Mouse (Mus musculus) brain, embryonic 14.5 days (tissue): ENCODE measurements at regions not wholly inside any gene's neighbourhood (a gene's known extent, or its start where the extent isn't known, plus 50 kb on each side); places are given as distances from the start of the nearest gene placed in this dataset.
A peak's percentile ranks its signal among the peaks of the same experiment; 100 is the strongest.

Experiments
- DNase-seq: peaks from one replicate; pipeline ENCODE4 v3.0.0-alpha.2; 2011; ENCODE audit warnings: low read depth
- CTCF ChIP-seq: fragments of 200-500 bp; IDR thresholded peaks from 2 replicates; pipeline ENCODE4 v1.5.1; 2012; ENCODE audit warnings: inconsistent platforms, mild to moderate bottlenecking, moderate library complexity, borderline replicate concordance; ENCODE audit not compliant: insufficient read depth, insufficient read length; ENCODE audit errors: extremely low read depth
- POLR2A ChIP-seq: fragments of 200-500 bp; IDR thresholded peaks from 2 replicates; pipeline ENCODE4 v1.6.1; 2012; ENCODE audit warnings: mild to moderate bottlenecking, inconsistent platforms, borderline replicate concordance; ENCODE audit not compliant: poor library complexity, insufficient read depth, insufficient read length, severe bottlenecking; ENCODE audit errors: extremely low read depth

GRCm38 (mm10) chr6:98632278-98633063 lies 289.9 kb upstream of the Gm765 start:
- peak; percentile 65 for DNase-seq
- TF ChIP-seq POLR2A = no peak
- TF ChIP-seq CTCF = no peak

DNA sequence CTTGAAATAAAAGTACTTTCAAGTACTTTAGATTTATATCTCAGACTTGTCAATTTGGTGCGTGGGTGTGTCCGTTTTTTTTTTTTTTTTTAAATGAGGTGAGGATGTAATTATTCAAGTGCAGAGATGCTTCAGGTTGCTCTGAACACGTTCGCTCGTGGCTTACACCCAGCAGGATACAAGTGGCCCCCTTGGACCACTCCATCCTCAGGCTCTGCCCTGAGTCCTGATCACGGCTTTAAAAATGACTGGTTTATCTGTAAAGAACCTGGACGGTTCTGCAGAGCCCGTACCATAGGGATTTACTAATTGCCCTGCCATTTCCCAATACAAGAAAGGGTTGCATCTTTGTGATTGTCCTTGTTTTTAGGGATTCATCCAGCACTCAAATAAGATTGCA lies 288.7 kb upstream of the Gm765 start:
- no peak for DNase-seq
- TF ChIP-seq POLR2A (no peak), CTCF (no peak)

DNA sequence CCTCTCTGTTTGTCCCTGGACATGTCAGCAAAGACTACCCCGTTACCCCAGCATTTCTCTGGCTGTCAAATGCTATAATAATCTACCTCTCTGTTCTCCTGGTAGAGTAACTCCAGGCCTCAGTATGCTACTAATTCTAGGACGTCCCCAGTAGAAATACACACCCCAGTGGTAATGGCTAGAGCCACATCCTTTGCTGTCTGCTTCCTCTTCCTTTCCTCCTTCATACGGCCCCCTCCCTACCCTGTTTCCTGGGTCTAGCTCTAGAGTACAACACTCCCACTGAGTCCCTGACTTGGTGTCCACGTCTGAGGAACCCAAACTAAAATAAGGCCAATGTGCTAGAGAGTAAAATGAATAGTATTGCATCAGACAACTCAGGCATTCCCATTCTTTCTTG lies 287.1 kb upstream of the Gm765 start:
- TF ChIP-seq POLR2A = no peak
- no peak for TF ChIP-seq CTCF
- DNase-seq = no peak

DNA sequence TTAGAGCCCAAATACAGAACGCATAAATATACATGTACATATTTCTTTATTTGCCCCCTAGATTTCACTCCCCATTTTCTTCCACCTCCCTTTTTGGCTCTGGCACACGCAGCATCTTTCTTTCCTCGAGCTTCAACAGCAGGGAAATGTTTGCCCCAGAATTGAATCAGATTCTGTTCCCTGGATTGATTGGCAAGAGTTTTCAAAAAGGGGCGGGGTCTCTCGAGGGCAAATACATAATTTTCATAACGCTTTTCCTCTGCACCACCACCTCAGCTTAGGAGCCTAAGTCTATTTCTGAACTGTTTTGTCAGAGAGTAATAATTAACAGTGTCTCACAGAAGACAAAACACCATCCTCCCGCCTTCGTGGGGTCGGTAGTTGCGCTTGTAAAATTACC lies 283.9 kb upstream of the Gm765 start:
- DNase-seq = peak; percentile 54
- TF ChIP-seq CTCF (no peak), POLR2A (no peak)

- DNase-seq = no peak
- TF ChIP-seq POLR2A (no peak), CTCF (no peak)
These were observed 278.3 kb upstream of the Gm765 start for GRCm38 (mm10) chr6:98620886-98621285.

DNA sequence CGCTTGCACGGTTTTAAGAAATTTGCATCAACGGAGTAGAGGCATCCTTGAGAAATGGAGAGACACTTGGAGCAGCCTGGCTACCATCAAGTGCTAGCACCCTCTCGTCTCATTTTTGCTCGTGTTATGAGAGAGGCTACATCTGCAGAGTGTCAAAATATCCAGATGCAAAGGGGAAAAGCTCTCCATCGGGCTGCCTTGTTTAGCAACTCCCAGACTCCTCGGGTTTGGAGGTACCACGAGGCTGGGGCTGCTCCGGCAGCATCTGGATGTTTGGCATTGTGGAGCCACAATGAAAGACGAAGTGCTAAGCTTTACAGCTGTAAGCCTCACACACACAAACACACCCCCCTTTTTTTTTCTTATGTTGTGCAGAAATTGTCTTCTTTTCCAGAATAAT lies 270.5 kb upstream of the Gm765 start:
- TF ChIP-seq POLR2A = no peak
- TF ChIP-seq CTCF = no peak
- DNase-seq = no peak

- TF ChIP-seq POLR2A (no peak), CTCF (no peak)
These were observed 266.6 kb upstream of the Gm765 start for GRCm38 (mm10) chr6:98609133-98609532.

DNA sequence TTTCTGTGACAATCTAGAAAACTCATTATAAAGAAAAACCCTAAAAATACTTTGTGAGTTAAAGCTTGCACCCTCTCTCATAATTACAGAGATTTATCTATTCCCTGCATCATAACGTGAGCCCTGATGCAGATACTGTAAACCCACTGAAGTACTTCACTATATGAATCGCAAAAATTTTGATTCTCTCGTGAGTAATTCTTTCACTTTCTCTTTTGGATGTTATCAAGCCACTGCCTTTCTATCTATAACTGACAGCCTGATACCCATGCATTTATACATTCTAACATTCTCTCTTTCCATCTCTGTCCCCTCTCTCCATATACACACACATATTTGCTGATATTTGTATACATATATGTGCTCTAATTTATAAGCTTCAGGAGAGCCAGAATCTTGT lies 264.1 kb upstream of the Gm765 start:
- TF ChIP-seq POLR2A (no peak), CTCF (no peak)
- no peak for DNase-seq

More at GRCm38 (mm10) chr6:98609133-98609532, 266.6 kb upstream of the Gm765 start:
- no peak for DNase-seq

- no peak for DNase-seq
- TF ChIP-seq CTCF (no peak), POLR2A (no peak)
These were observed 255.1 kb upstream of the Gm765 start for GRCm38 (mm10) chr6:98597612-98598011.

- TF ChIP-seq POLR2A = no peak
- TF ChIP-seq CTCF = no peak
- DNase-seq = no peak
These were observed 248.4 kb upstream of the Gm765 start for GRCm38 (mm10) chr6:98590989-98591388.

GRCm38 (mm10) chr6:98588979-98589378 lies 246.4 kb upstream of the Gm765 start:
- DNase-seq = no peak
- TF ChIP-seq CTCF (no peak), POLR2A (no peak)

DNA sequence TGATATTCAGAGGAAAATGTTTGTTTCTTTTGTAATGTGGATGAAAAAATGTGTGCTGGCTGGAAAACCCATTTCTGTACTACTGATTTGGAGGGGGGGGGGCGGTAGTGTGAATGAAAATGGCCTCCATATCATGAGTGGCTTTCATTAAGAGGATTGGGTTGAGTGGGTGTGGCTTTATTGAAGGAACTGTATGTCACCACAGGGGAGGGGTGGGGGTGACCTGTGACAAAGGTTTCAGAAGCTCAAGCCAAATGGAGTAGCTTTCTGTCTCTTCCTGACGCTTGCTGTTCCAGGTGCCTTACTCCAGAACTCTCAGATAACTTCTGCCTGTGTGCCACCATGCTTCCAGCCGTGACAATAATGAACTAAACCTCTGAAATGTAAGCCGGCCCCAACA lies 242.0 kb upstream of the Gm765 start:
- TF ChIP-seq CTCF (no peak), POLR2A (no peak)
- DNase-seq = no peak
